Mouse (Mus musculus) left cerebral cortex, postnatal 25 days (tissue): ENCODE measurements around the gene Nr5a2. TPM values are rescaled to one million over a fixed set of nuclear protein-coding genes. Genes with fewer than 3 reads are reported as not detected.

ENCODE experiments used
- DNase-seq, 2 experiments: peaks; one replicate each; pipeline ENCODE4 v3.0.0; 2022; ENCODE audit warnings: low spot score in 2 of 2, mixed read lengths in 1 of 2
- intact Hi-C: fragments of 180-260 bp; cut with DNase I; formaldehyde crosslinking; loops from one replicate; pipeline ENCODE4 v1.15.1; 2025
- total RNA-seq, 2 experiments: library from RNA; stranded (reverse); gene quantifications; 2 replicates each; pipeline ENCODE4 v1.2.3; 2021

Nr5a2 gene
- total RNA-seq, 2 experiments from 2014 or later: not detected

GRCm38 (mm10) chr1:136951946-136952531, 8.2 kb downstream of the Nr5a2 start:
- intact Hi-C loops: loop anchor here (5.0 to 10.0 kb wide), 2 partner anchors 397 to 1890 kb away; no protein-coding TSS in a partner anchor

GRCm38 (mm10) chr1:136951155-136951650, 9.0 kb downstream of the Nr5a2 start:
- no peak for DNase-seq
- intact Hi-C loops: loop anchor here (5.0 to 10.0 kb wide), 2 partner anchors 396 to 1891 kb away; no protein-coding TSS in a partner anchor

More at GRCm38 (mm10) chr1:136951946-136952531, 8.2 kb downstream of the Nr5a2 start:
- DNase-seq: no peak

GRCm38 (mm10) chr1:136949323-136949741, 10.9 kb downstream of the Nr5a2 start:
- intact Hi-C loops: loop anchor here (5.0 kb wide), 1 partner anchor 273 kb away; no protein-coding TSS in a partner anchor

GRCm38 (mm10) chr1:136948511-136949275, 11.6 kb downstream of the Nr5a2 start:
- intact Hi-C loops: loop anchor here (5.0 kb wide), 1 partner anchor 274 kb away; no protein-coding TSS in a partner anchor
- DNase-seq: peak in 1 of 2 experiments; percentile 6

More at GRCm38 (mm10) chr1:136949323-136949741, 10.9 kb downstream of the Nr5a2 start:
- DNase-seq: no peak

- intact Hi-C loops: loop anchor here (5.0 kb wide), 1 partner anchor 274 kb away; no protein-coding TSS in a partner anchor
- no peak for DNase-seq
Observed at GRCm38 (mm10) chr1:136948127-136948422, 12.2 kb downstream of the Nr5a2 start.

GRCm38 (mm10) chr1:136947394-136948126, 12.7 kb downstream of the Nr5a2 start:
- DNase-seq: peak in 1 of 2 experiments; percentile 5
- intact Hi-C loops: loop anchor here (5.0 kb wide), 1 partner anchor 275 kb away; no protein-coding TSS in a partner anchor

- DNase-seq: peak in 1 of 2 experiments; percentile 5
- intact Hi-C loops: loop anchor here (5.0 kb wide), 1 partner anchor 275 kb away; no protein-coding TSS in a partner anchor
Observed at GRCm38 (mm10) chr1:136946806-136947393, 13.3 kb downstream of the Nr5a2 start.

- DNase-seq: no peak
- intact Hi-C loops: loop anchor here (5.0 kb wide), 1 partner anchor 276 kb away; no protein-coding TSS in a partner anchor
Observed at GRCm38 (mm10) chr1:136946404-136946803, 13.8 kb downstream of the Nr5a2 start.

GRCm38 (mm10) chr1:136945876-136946275, 14.4 kb downstream of the Nr5a2 start:
- DNase-seq: no peak
- intact Hi-C loops: loop anchor here (5.0 kb wide), 1 partner anchor 276 kb away; no protein-coding TSS in a partner anchor

GRCm38 (mm10) chr1:136945426-136945825, 14.8 kb downstream of the Nr5a2 start:
- peak in 1 of 2 experiments; percentile 4 for DNase-seq
- intact Hi-C loops: loop anchor here (5.0 kb wide), 1 partner anchor 277 kb away; no protein-coding TSS in a partner anchor

GRCm38 (mm10) chr1:136940603-136941002, 19.6 kb downstream of the Nr5a2 start:
- intact Hi-C loops: no loop called here
- DNase-seq: no peak

- intact Hi-C loops: no loop called here
- no peak for DNase-seq
Observed at GRCm38 (mm10) chr1:136939220-136939619, 21.0 kb downstream of the Nr5a2 start.

GRCm38 (mm10) chr1:136935960-136936324, 24.3 kb downstream of the Nr5a2 start:
- intact Hi-C loops: no loop called here
- peak in 1 of 2 experiments; percentile 59 for DNase-seq

- intact Hi-C loops: no loop called here
Observed at GRCm38 (mm10) chr1:136935316-136935959, 24.8 kb downstream of the Nr5a2 start.

GRCm38 (mm10) chr1:136934051-136934450, 26.2 kb downstream of the Nr5a2 start:
- DNase-seq: no peak
- intact Hi-C loops: no loop called here

More at GRCm38 (mm10) chr1:136935316-136935959, 24.8 kb downstream of the Nr5a2 start:
- no peak for DNase-seq

- intact Hi-C loops: no loop called here
- DNase-seq: no peak
Observed at GRCm38 (mm10) chr1:136931026-136931425, 29.2 kb downstream of the Nr5a2 start.

GRCm38 (mm10) chr1:136929743-136930142, 30.5 kb downstream of the Nr5a2 start:
- no peak for DNase-seq
- intact Hi-C loops: no loop called here

GRCm38 (mm10) chr1:136927428-136927827, 32.8 kb downstream of the Nr5a2 start:
- intact Hi-C loops: no loop called here
- no peak for DNase-seq

GRCm38 (mm10) chr1:136926026-136926425, 34.2 kb downstream of the Nr5a2 start:
- intact Hi-C loops: no loop called here
- no peak for DNase-seq
